Mouse (Mus musculus) liver, postnatal 0 days (tissue): Measurements from ENCODE around the gene Arl5c. TPM values are rescaled to one million over a fixed set of nuclear protein-coding genes. Genes with fewer than 3 reads are reported as not detected.

Experiments used
- ATAC-seq: fragments of 200-750 bp; cut with Nextera tagmentation; 2 replicates; pipeline ENCODE4 v1.8.0; 2017; ENCODE audit warnings: mild to moderate bottlenecking, moderate library complexity
- DNase-seq: peaks from one replicate; pipeline ENCODE4 v3.0.0-alpha.2; 2016
- H3K27ac ChIP-seq: fragments of 300-500 bp; sonication (generic); 2 replicates; pipeline ENCODE4 v1.5.1; 2014; ENCODE audit warnings: antibody characterized with exemption, moderate library complexity, mild to moderate bottlenecking, low read depth
- H3K27me3 ChIP-seq: fragments of 300-500 bp; sonication (generic); 2 replicates; pipeline ENCODE4 v1.6.1; 2014; ENCODE audit warnings: low read length, control low read depth, mixed read lengths; ENCODE audit not compliant: insufficient read depth
- H3K36me3 ChIP-seq: fragments of 300-500 bp; sonication (generic); replicated peaks from 2 replicates; pipeline ENCODE4 v1.6.1; 2014; ENCODE audit warnings: mild to moderate bottlenecking, control low read depth, low read length, moderate library complexity, mixed read lengths; ENCODE audit not compliant: insufficient read depth
- H3K4me1 ChIP-seq: fragments of 300-500 bp; sonication (generic); 2 replicates; pipeline ENCODE4 v1.6.1; 2014; ENCODE audit warnings: antibody characterized with exemption, mild to moderate bottlenecking, control low read depth; ENCODE audit not compliant: insufficient read depth
- H3K4me2 ChIP-seq: fragments of 300-500 bp; sonication (generic); 2 replicates; pipeline ENCODE4 v1.6.1; 2014; ENCODE audit warnings: low read depth, mild to moderate bottlenecking, low read length, moderate library complexity, mixed read lengths
- H3K4me3 ChIP-seq: fragments of 300-500 bp; sonication (generic); 2 replicates; pipeline ENCODE4 v1.5.1; 2014; ENCODE audit warnings: low read depth, low read length
- H3K9ac ChIP-seq: fragments of 300-500 bp; sonication (generic); replicated peaks from 2 replicates; pipeline ENCODE4 v1.6.1; 2014; ENCODE audit warnings: mild to moderate bottlenecking, moderate library complexity
- H3K9me3 ChIP-seq: fragments of 300-500 bp; sonication (generic); 2 replicates; pipeline ENCODE4 v1.6.1; 2016; ENCODE audit warnings: mild to moderate bottlenecking, control low read depth, low read length, mixed read lengths
- CTCF ChIP-seq: sonication (generic); IDR thresholded peaks from 2 replicates; pipeline ENCODE4 v1.5.1; 2016; ENCODE audit warnings: antibody characterized with exemption, low read depth
- EP300 ChIP-seq: IDR thresholded peaks from 2 replicates; pipeline ENCODE4 v1.6.1; 2016; ENCODE audit warnings: antibody characterized with exemption, low read depth, mild to moderate bottlenecking
- WGBS: fragments of 180-500 bp; shearing (Covaris S2); extraction: QIAGEN DNeasy Blood & Tissue Kit; methylation state at CpG from one replicate; pipeline ENCODE4 v1.1.7; 2014; ENCODE audit not compliant: insufficient replicate concordance; 5-methylcytosine and 5-hydroxymethylcytosine counted together
- polyA plus RNA-seq: library from polyadenylated mRNA; unstranded; fragments of >200 nt; fragmentation: Nextera tagmentation; extraction: Ambion mirVana; gene quantifications from 2 replicates; pipeline ENCODE4 v1.2.1, GENCODE M21; 2015

The Arl5c gene
- polyA plus RNA-seq, 1 experiment from 2014 or later: 10.0 TPM

- no peak for TF ChIP-seq EP300
- TF ChIP-seq CTCF: no peak
- peak overlapping the region; percentile 87 for H3K27ac ChIP-seq
- peaks cover 38% of the 10 kb centered on the region for H3K4me1 ChIP-seq
- peaks cover 12% of the 10 kb centered on the region; the same call in 1 of the 2 replicates for H3K27me3 ChIP-seq
- 35% methylated on average over 5 of the region's 5 CpGs for WGBS
- H3K4me3 ChIP-seq: no peak overlapping the region
- H3K9ac ChIP-seq: peak overlapping the region; percentile 9; the same call in 1 of the 2 replicates
- DNase-seq: no peak
- no peak overlapping the region for H3K4me2 ChIP-seq
- H3K9me3 ChIP-seq: no peaks in the 10 kb centered on the region
- no peak for ATAC-seq
- H3K36me3 ChIP-seq: no peaks in the 10 kb centered on the region
Measured at GRCm38 (mm10) chr11:97999748-98000147, 3.8 kb upstream of the Arl5c start.

- no peak for TF ChIP-seq EP300
- no peak for TF ChIP-seq CTCF
- H3K4me2 ChIP-seq: no peak overlapping the region
- H3K9ac ChIP-seq: no peak overlapping the region
- H3K4me1 ChIP-seq: peaks cover 38% of the 10 kb centered on the region
- H3K27ac ChIP-seq: peak overlapping the region; percentile 87
- peaks cover 12% of the 10 kb centered on the region; the same call in 1 of the 2 replicates for H3K27me3 ChIP-seq
- no peaks in the 10 kb centered on the region for H3K36me3 ChIP-seq
- DNase-seq (no peak), ATAC-seq (peak; percentile 7; the same call in 1 of the 2 replicates)
- H3K9me3 ChIP-seq: no peaks in the 10 kb centered on the region
- no peak overlapping the region for H3K4me3 ChIP-seq
- 38% methylated on average over 7 of the region's 7 CpGs for WGBS
Measured at GRCm38 (mm10) chr11:97998898-97999608, 3.1 kb upstream of the Arl5c start.

GRCm38 (mm10) chr11:97998074-97998793, 2.3 kb upstream of the Arl5c start:
- DNase-seq: no peak
- no peak for ATAC-seq
- no peaks in the 10 kb centered on the region for H3K36me3 ChIP-seq
- H3K4me2 ChIP-seq: no peak overlapping the region
- TF ChIP-seq EP300 (no peak), CTCF (no peak)
- no peaks in the 10 kb centered on the region for H3K9me3 ChIP-seq
- 69% methylated on average over 11 of the region's 11 CpGs for WGBS
- peak overlapping the region; percentile 55 for H3K27ac ChIP-seq
- H3K4me1 ChIP-seq: peaks cover 38% of the 10 kb centered on the region
- no peak overlapping the region for H3K4me3 ChIP-seq
- peaks cover 12% of the 10 kb centered on the region; the same call in 1 of the 2 replicates for H3K27me3 ChIP-seq
- H3K9ac ChIP-seq: no peak overlapping the region

GRCm38 (mm10) chr11:97997387-97997960, 1.5 kb upstream of the Arl5c start:
- Histone ChIP-seq H3K27ac (peak overlapping the region; percentile 55), H3K27me3 (peaks cover 12% of the 10 kb centered on the region; the same call in 1 of the 2 replicates), H3K4me3 (no peak overlapping the region), H3K36me3 (no peaks in the 10 kb centered on the region), H3K4me1 (peaks cover 34% of the 10 kb centered on the region), H3K9ac (no peak overlapping the region), H3K9me3 (no peaks in the 10 kb centered on the region), H3K4me2 (no peak overlapping the region)
- no peak for ATAC-seq
- 63% methylated on average over 8 of the region's 8 CpGs for WGBS
- TF ChIP-seq EP300: no peak
- TF ChIP-seq CTCF: no peak
- DNase-seq: no peak

GRCm38 (mm10) chr11:97996691-97997090, 710 bp upstream of the Arl5c start:
- Histone ChIP-seq H3K27me3 (peaks cover 9% of the 10 kb centered on the region; the same call in 1 of the 2 replicates), H3K4me3 (no peak overlapping the region), H3K9ac (no peak overlapping the region), H3K9me3 (no peaks in the 10 kb centered on the region), H3K36me3 (no peaks in the 10 kb centered on the region), H3K27ac (no peak overlapping the region), H3K4me1 (peaks cover 29% of the 10 kb centered on the region), H3K4me2 (no peak overlapping the region)
- ATAC-seq (no peak), DNase-seq (no peak)
- TF ChIP-seq CTCF (no peak), EP300 (no peak)
- 32% methylated on average over 1 of the region's 1 CpGs for WGBS
